In the genomic region with DNA sequence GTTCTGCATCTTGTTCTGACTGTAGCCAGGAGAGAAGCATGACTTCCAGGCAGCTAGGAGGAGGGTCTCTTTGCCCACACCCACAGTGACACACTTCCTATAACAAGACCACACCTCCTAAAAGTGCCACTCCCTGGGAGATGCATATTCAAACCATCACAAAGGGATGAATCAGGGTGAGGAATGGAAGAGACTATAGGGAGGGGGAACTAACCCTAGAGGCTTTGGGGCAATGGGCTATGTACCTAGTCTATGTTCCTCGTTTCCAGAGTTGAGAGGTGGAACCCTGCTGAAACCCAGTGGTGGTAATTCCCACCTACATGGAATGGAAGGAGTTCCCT, we compare ENCODE assay signal across 32 mouse cellular contexts. TPM values are rescaled to one million over a fixed set of nuclear protein-coding genes. Genes with fewer than 3 reads are reported as not detected.
A peak's percentile ranks its signal among the peaks of the same experiment; 100 is the strongest.
DNase-seq lines count a peak whose midpoint lies in the region; ATAC-seq and TF ChIP-seq lines count a peak whose summit lies in the region.
"Had no signal": no experiment of that assay in that cellular context is flagged by ENCODE, and none has a peak within 500 bp of the region (broad histone marks: within the 10 kb centered on the region; RNA-seq: fewer than 3 reads in every experiment).

No protein-coding gene starts in this region.

- H3K4me1 ChIP-seq in testis, adult 2 months (ENCODE audit: control insufficient read depth, insufficient read depth, low read length), result no peaks in the 10 kb centered on the region; the same call in 1 of the 2 replicates
- H3K4me1 ChIP-seq in cerebellum, adult 2 months (ENCODE audit: control insufficient read depth, insufficient read depth, low read length), result no peaks in the 10 kb centered on the region
- H3K4me1 ChIP-seq: embryonic facial prominence, embryonic 12.5 days; heart, embryonic 12.5 days; heart, embryonic 15.5 days; hindbrain, embryonic 13.5 days had no signal

- H3K27ac ChIP-seq in testis, adult 2 months (ENCODE audit: control insufficient read depth, insufficient read depth, low read depth, low read length), result peak overlapping the region; percentile 70; the same call in 1 of the 2 replicates
- H3K27ac ChIP-seq in cerebellum, adult 2 months (ENCODE audit: insufficient read depth, low read length), result no peak overlapping the region
- H3K27ac ChIP-seq: embryonic facial prominence, embryonic 12.5 days; embryonic facial prominence, embryonic 15.5 days; gastrocnemius, adult 2 months; heart, embryonic 15.5 days; hindbrain, embryonic 10.5 days; hindbrain, embryonic 13.5 days; intestine, embryonic 15.5 days had no signal

- no peak for TF ChIP-seq CTCF in testis, adult 2 months (IDR thresholded peaks at IDR 0.05; ENCODE audit: control insufficient read depth, insufficient read depth, insufficient replicate concordance, low read depth, low read length)
- no peak for TF ChIP-seq CTCF in cerebellum, adult 2 months (IDR thresholded peaks at IDR 0.05; ENCODE audit: borderline replicate concordance, insufficient read depth, low read depth, low read length)

- no peaks in the 10 kb centered on the region for H3K36me3 ChIP-seq in testis, adult 2 months (ENCODE audit: control insufficient read depth, insufficient read depth, low read length)
- H3K36me3 ChIP-seq: embryonic facial prominence, embryonic 12.5 days; embryonic facial prominence, embryonic 15.5 days; G1E; heart, embryonic 12.5 days; heart, embryonic 15.5 days; hindbrain, embryonic 10.5 days; hindbrain, embryonic 13.5 days; intestine, embryonic 15.5 days had no signal

- H3K4me3 ChIP-seq in testis, adult 2 months (ENCODE audit: control insufficient read depth, low read depth, low read length), result peak overlapping the region; percentile 90
- no peak overlapping the region for H3K4me3 ChIP-seq in cerebellum, adult 2 months (replicated peaks; ENCODE audit: insufficient read depth, low read depth, low read length)
- H3K4me3 ChIP-seq: embryonic facial prominence, embryonic 12.5 days; embryonic facial prominence, embryonic 15.5 days; gastrocnemius, adult 2 months; heart, embryonic 12.5 days; heart, embryonic 15.5 days; hindbrain, embryonic 10.5 days; hindbrain, embryonic 13.5 days; intestine, embryonic 15.5 days had no signal

- 17% methylated on average over 1 of the region's 1 CpGs for WGBS in cerebellum, adult 2 months

- H3K27me3 ChIP-seq in testis, adult 2 months (ENCODE audit: control insufficient read depth, insufficient read depth, low read length), result no peaks in the 10 kb centered on the region
- no peaks in the 10 kb centered on the region for H3K27me3 ChIP-seq in cerebellum, adult 2 months (ENCODE audit: control insufficient read depth, insufficient read depth, low read length)
- H3K27me3 ChIP-seq: embryonic facial prominence, embryonic 12.5 days; embryonic facial prominence, embryonic 15.5 days; heart, embryonic 12.5 days; heart, embryonic 15.5 days; intestine, embryonic 15.5 days had no signal

- DNase-seq in testis, postnatal 14 days (ENCODE audit: low spot score), result no peak
- peak; percentile 96 for DNase-seq in R1 (ENCODE audit: low read depth, low spot score)
- no peak for DNase-seq in cerebellum, adult 2 months
- no peak for DNase-seq in frontal cortex, postnatal 25 days (ENCODE audit: low spot score in 2 of 2)
- DNase-seq: adrenal gland, adult 8-10 months; adrenal gland, postnatal 25 days; cerebellum, adult 11-12 months; cerebellum, adult 9-10 months; cerebellum, postnatal 14 days; forebrain, postnatal 0 days; gastrocnemius, adult 2 months; gastrocnemius, postnatal 14 days; heart, adult 18-20 months; heart, postnatal 10 days; heart, postnatal 36 days; kidney, adult 18-20 months had no signal

- ATAC-seq in granulocyte monocyte progenitor cell, adult 5-6 weeks (replicated peaks; ENCODE audit: poor library complexity, severe bottlenecking), result peak; percentile 35; the same call in 1 of the 2 replicates
- ATAC-seq: activated CD4-positive, CD25-positive, alpha-beta regulatory T cell, adult 4 months; forebrain, embryonic 14.5 days; forebrain, postnatal 0 days; hindbrain, embryonic 16.5 days; Patski had no signal

- peak; percentile 44; the same call in 1 of the 2 replicates for TF ChIP-seq POLR2A in testis, adult 2 months (IDR thresholded peaks at IDR 0.05; ENCODE audit: control insufficient read depth, low read depth, low read length)
- no peak for TF ChIP-seq POLR2A in cerebellum, adult 2 months (IDR thresholded peaks at IDR 0.05; ENCODE audit: borderline replicate concordance, insufficient read depth, low read length)

RNA-seq across cellular contexts. Expression of a gene that starts 8.6 kb away (rescaled TPM):
- polyA plus RNA-seq in testis, adult 2 months (2012; rRNA removed), result 4.0 and 4.2 TPM in 2 replicates
- total RNA-seq in granulocyte monocyte progenitor cell, adult 5-6 weeks (2014; fragmentation: Nextera tagmentation), result not detected in 2 replicates
- not detected in 2 replicates for total RNA-seq in granulocyte monocyte progenitor cell, adult 5-6 weeks (2017)
- 0.11 and 0.27 TPM in 2 replicates for polyA plus RNA-seq in cerebellum, adult 2 months (2012; rRNA removed)
- polyA plus RNA-seq: activated CD4-positive, CD25-positive, alpha-beta regulatory T cell, adult 4 months; brain, embryonic 14.5 days; forebrain, embryonic 11.5 days; hindbrain, embryonic 16.5 days had no signal

RNA-seq across cellular contexts. Expression of a gene that starts 11.8 kb away (rescaled TPM):
- 125 and 131 TPM in 2 replicates for polyA plus RNA-seq in testis, adult 2 months (2012; rRNA removed)
- 103 and 108 TPM in 2 replicates for total RNA-seq in granulocyte monocyte progenitor cell, adult 5-6 weeks (2014; fragmentation: Nextera tagmentation)
- 42.8 and 48.2 TPM in 2 replicates for total RNA-seq in granulocyte monocyte progenitor cell, adult 5-6 weeks (2017)
- polyA plus RNA-seq in cerebellum, adult 2 months (2012; rRNA removed), result 36.4 and 39.0 TPM in 2 replicates

RNA-seq across cellular contexts. Expression of a gene that starts 12.1 kb away (rescaled TPM):
- polyA plus RNA-seq in testis, adult 2 months (2012; rRNA removed), result 161 and 177 TPM in 2 replicates
- total RNA-seq in granulocyte monocyte progenitor cell, adult 5-6 weeks (2014; fragmentation: Nextera tagmentation), result 15.7 and 29.3 TPM in 2 replicates
- 10.4 and 15.8 TPM in 2 replicates for total RNA-seq in granulocyte monocyte progenitor cell, adult 5-6 weeks (2017)
- 124 and 138 TPM in 2 replicates for polyA plus RNA-seq in cerebellum, adult 2 months (2012; rRNA removed)

RNA-seq across cellular contexts. Expression of a gene that starts 20.5 kb away (rescaled TPM):
- polyA plus RNA-seq in testis, adult 2 months (2012; rRNA removed), result 28.0 and 31.2 TPM in 2 replicates
- 8.9 and 15.1 TPM in 2 replicates for total RNA-seq in granulocyte monocyte progenitor cell, adult 5-6 weeks (2014; fragmentation: Nextera tagmentation)
- 12.5 and 14.9 TPM in 2 replicates for total RNA-seq in granulocyte monocyte progenitor cell, adult 5-6 weeks (2017)
- polyA plus RNA-seq in cerebellum, adult 2 months (2012; rRNA removed), result 57.3 and 62.7 TPM in 2 replicates

RNA-seq across cellular contexts. Expression of a gene that starts 20.5 kb away (rescaled TPM):
- 45.9 and 56.7 TPM in 2 replicates for polyA plus RNA-seq in testis, adult 2 months (2012; rRNA removed)
- 62.0 and 75.0 TPM in 2 replicates for total RNA-seq in granulocyte monocyte progenitor cell, adult 5-6 weeks (2014; fragmentation: Nextera tagmentation)
- 36.7 and 41.9 TPM in 2 replicates for total RNA-seq in granulocyte monocyte progenitor cell, adult 5-6 weeks (2017)
- polyA plus RNA-seq in cerebellum, adult 2 months (2012; rRNA removed), result 147 and 149 TPM in 2 replicates
